Mouse (Mus musculus): ENCODE measurements around the gene Hal.
A peak's percentile ranks its signal among the peaks of the same experiment; 100 is the strongest.

- TF ChIP-seq CTCF (IDR thresholded peaks at IDR 0.05; ENCODE audit: low read depth, low read length), result no peak
- no peak for TF ChIP-seq POLR2A (IDR thresholded peaks at IDR 0.05; ENCODE audit: insufficient read depth, low read length)
- TF ChIP-seq EP300 (IDR thresholded peaks at IDR 0.05; ENCODE audit: insufficient read depth, low read depth, low read length), result peak; percentile 67; the same call in 1 of the 2 replicates
These were observed 53.8 kb downstream of the Hal start for GRCm38 (mm10) chr10:93542356-93542755.

Measured in ES-Bruce4 (cell line).